Mouse (Mus musculus): Measurements from ENCODE around the gene Uimc1.

DNA sequence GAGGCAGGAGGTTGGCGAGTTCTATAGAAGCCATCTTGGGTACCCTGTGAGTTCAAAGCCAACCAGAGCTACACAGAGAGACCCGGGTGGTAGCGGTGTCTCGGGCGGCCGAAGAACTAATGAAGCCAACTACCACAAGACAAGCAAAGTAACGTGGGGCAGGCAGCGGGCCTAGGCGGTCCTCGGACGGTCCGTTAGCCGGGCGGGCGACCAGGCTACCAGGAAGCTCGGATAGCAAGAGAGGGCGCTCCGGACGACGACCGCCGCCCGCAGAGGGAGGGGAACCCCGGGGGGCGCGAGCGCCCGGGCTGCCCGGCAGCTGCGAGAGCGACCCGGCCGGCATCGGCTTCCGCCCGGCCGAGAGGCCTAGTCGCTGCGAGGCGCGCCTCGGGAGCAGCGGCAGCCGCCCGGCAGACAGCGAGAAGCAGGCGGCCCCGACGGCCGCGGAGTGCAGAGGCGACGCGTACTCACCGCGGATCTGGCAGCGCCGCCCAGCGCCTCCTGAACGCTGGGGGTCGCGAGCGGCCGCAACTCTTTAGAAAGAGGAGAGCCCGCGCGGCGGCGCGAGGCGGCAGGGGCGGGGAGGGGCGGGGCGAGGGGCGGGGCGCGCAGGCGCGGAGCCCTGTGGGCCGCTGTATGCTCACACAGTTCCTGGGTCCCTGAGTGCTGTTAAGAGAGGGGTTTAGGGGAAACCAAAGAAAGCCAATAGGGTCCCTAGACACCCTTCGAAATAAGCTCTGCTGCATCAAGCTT, at the start of gene Uimc1:
- no peak for TF ChIP-seq ZKSCAN1 (IDR thresholded peaks at IDR 0.05; ENCODE audit: borderline replicate concordance, low read depth, low read length)
- peak; percentile 79 for TF ChIP-seq SIN3A (IDR thresholded peaks at IDR 0.05; ENCODE audit: low read length)
- 0 out of 2 replicates have a peak, but pooled peaks have one; percentile 5 for TF ChIP-seq SMC3 (IDR thresholded peaks at IDR 0.05; ENCODE audit: low read depth, low read length)

Measured in CH12.LX (cell line).